Mouse (Mus musculus): ENCODE data around the gene Rptor. TPM values are rescaled to one million over a fixed set of nuclear protein-coding genes. Genes with fewer than 3 reads are reported as not detected.

Gene Rptor
- polyA plus RNA-seq, 1 experiment from 2014 or later: 4.9 TPM

GRCm38 (mm10) chr11:119934773-119935172 lies 332.1 kb downstream of the Rptor start:
- WGBS (ENCODE audit: insufficient replicate concordance): 43% methylated on average over 8 of the region's 8 CpGs
- no peaks in the 10 kb centered on the region for H3K9me3 ChIP-seq (replicated peaks)
- H3K4me3 ChIP-seq (replicated peaks): no peak overlapping the region
- no peaks in the 10 kb centered on the region for H3K36me3 ChIP-seq (replicated peaks)
- peaks cover 38% of the 10 kb centered on the region for H3K4me1 ChIP-seq (replicated peaks)
- no peak overlapping the region for H3K4me2 ChIP-seq
- no peak for ATAC-seq (ENCODE audit: insufficient read depth)
- H3K27ac ChIP-seq (replicated peaks): no peak overlapping the region
- no peak overlapping the region for H3K9ac ChIP-seq
- peaks cover 34% of the 10 kb centered on the region for H3K27me3 ChIP-seq

- no peaks in the 10 kb centered on the region for H3K9me3 ChIP-seq (replicated peaks)
- ATAC-seq (ENCODE audit: insufficient read depth): no peak
- no peak overlapping the region for H3K4me3 ChIP-seq (replicated peaks)
- 31% methylated on average over 6 of the region's 6 CpGs for WGBS (ENCODE audit: insufficient replicate concordance)
- no peak overlapping the region for H3K4me2 ChIP-seq
- no peak overlapping the region for H3K9ac ChIP-seq
- peaks cover 41% of the 10 kb centered on the region for H3K27me3 ChIP-seq
- no peaks in the 10 kb centered on the region for H3K36me3 ChIP-seq (replicated peaks)
- peaks cover 44% of the 10 kb centered on the region for H3K4me1 ChIP-seq (replicated peaks)
- no peak overlapping the region for H3K27ac ChIP-seq (replicated peaks)
Measured at GRCm38 (mm10) chr11:119935457-119935856, 332.8 kb downstream of the Rptor start.

- Histone ChIP-seq H3K4me1 (replicated peaks) (peaks cover 52% of the 10 kb centered on the region), H3K9me3 (replicated peaks) (no peaks in the 10 kb centered on the region), H3K4me3 (replicated peaks) (no peak overlapping the region), H3K4me2 (no peak overlapping the region), H3K9ac (no peak overlapping the region), H3K27ac (replicated peaks) (peak overlapping the region; percentile 48; the same call in 1 of the 2 replicates), H3K36me3 (replicated peaks) (no peaks in the 10 kb centered on the region), H3K27me3 (peaks cover 51% of the 10 kb centered on the region)
- peak; percentile 19; the same call in 1 of the 2 replicates for ATAC-seq (ENCODE audit: insufficient read depth)
- WGBS (ENCODE audit: insufficient replicate concordance): 75% methylated on average over 2 of the region's 2 CpGs
Measured at GRCm38 (mm10) chr11:119936456-119936855, 333.8 kb downstream of the Rptor start.

- Histone ChIP-seq H3K9me3 (replicated peaks) (no peaks in the 10 kb centered on the region), H3K27ac (replicated peaks) (no peak overlapping the region), H3K36me3 (replicated peaks) (no peaks in the 10 kb centered on the region), H3K4me2 (no peak overlapping the region), H3K9ac (no peak overlapping the region), H3K4me1 (replicated peaks) (peaks cover 60% of the 10 kb centered on the region), H3K27me3 (peaks cover 55% of the 10 kb centered on the region), H3K4me3 (replicated peaks) (no peak overlapping the region)
- 49% methylated on average over 12 of the region's 12 CpGs for WGBS (ENCODE audit: insufficient replicate concordance)
- ATAC-seq (ENCODE audit: insufficient read depth): no peak
Measured at GRCm38 (mm10) chr11:119937216-119937615, 334.5 kb downstream of the Rptor start.

GRCm38 (mm10) chr11:119937772-119938502 lies 335.2 kb downstream of the Rptor start:
- ATAC-seq (ENCODE audit: insufficient read depth): no peak
- Histone ChIP-seq H3K4me2 (peak overlapping the region; percentile 39), H3K9me3 (replicated peaks) (no peaks in the 10 kb centered on the region), H3K27me3 (peaks cover 57% of the 10 kb centered on the region), H3K4me3 (replicated peaks) (no peak overlapping the region; the same call in 1 of the 2 replicates), H3K27ac (replicated peaks) (peak overlapping the region; percentile 69), H3K36me3 (replicated peaks) (no peaks in the 10 kb centered on the region), H3K9ac (no peak overlapping the region), H3K4me1 (replicated peaks) (peaks cover 67% of the 10 kb centered on the region)
- WGBS (ENCODE audit: insufficient replicate concordance): 43% methylated on average over 19 of the region's 19 CpGs

GRCm38 (mm10) chr11:119939073-119939710 lies 336.5 kb downstream of the Rptor start:
- Histone ChIP-seq H3K4me3 (replicated peaks) (no peak overlapping the region; the same call in 1 of the 2 replicates), H3K9ac (no peak overlapping the region), H3K27me3 (peaks cover 66% of the 10 kb centered on the region), H3K4me1 (replicated peaks) (peaks cover 77% of the 10 kb centered on the region), H3K4me2 (peak overlapping the region; percentile 39), H3K36me3 (replicated peaks) (no peaks in the 10 kb centered on the region), H3K27ac (replicated peaks) (peak overlapping the region; percentile 69), H3K9me3 (replicated peaks) (no peaks in the 10 kb centered on the region)
- WGBS (ENCODE audit: insufficient replicate concordance): 50% methylated on average over 8 of the region's 8 CpGs
- no peak for ATAC-seq (ENCODE audit: insufficient read depth)

- Histone ChIP-seq H3K4me3 (replicated peaks) (no peak overlapping the region), H3K9me3 (replicated peaks) (no peaks in the 10 kb centered on the region), H3K27me3 (peaks cover 72% of the 10 kb centered on the region), H3K36me3 (replicated peaks) (no peaks in the 10 kb centered on the region), H3K4me1 (replicated peaks) (peaks cover 77% of the 10 kb centered on the region), H3K27ac (replicated peaks) (peak overlapping the region; percentile 69), H3K9ac (no peak overlapping the region), H3K4me2 (peak overlapping the region; percentile 39)
- 43% methylated on average over 4 of the region's 4 CpGs for WGBS (ENCODE audit: insufficient replicate concordance)
- no peak for ATAC-seq (ENCODE audit: insufficient read depth)
Measured at GRCm38 (mm10) chr11:119939711-119940106, 337.0 kb downstream of the Rptor start.

- H3K4me3 ChIP-seq (replicated peaks): no peak overlapping the region
- no peaks in the 10 kb centered on the region for H3K9me3 ChIP-seq (replicated peaks)
- peaks cover 78% of the 10 kb centered on the region for H3K4me1 ChIP-seq (replicated peaks)
- WGBS (ENCODE audit: insufficient replicate concordance): 56% methylated on average over 11 of the region's 11 CpGs
- peak overlapping the region; percentile 69; the same call in 1 of the 2 replicates for H3K27ac ChIP-seq (replicated peaks)
- no peak for ATAC-seq (ENCODE audit: insufficient read depth)
- H3K9ac ChIP-seq: no peak overlapping the region
- no peaks in the 10 kb centered on the region for H3K36me3 ChIP-seq (replicated peaks)
- H3K4me2 ChIP-seq: no peak overlapping the region
- peaks cover 76% of the 10 kb centered on the region for H3K27me3 ChIP-seq
Measured at GRCm38 (mm10) chr11:119940142-119940541, 337.4 kb downstream of the Rptor start.

GRCm38 (mm10) chr11:119941794-119942193 lies 339.1 kb downstream of the Rptor start:
- H3K9ac ChIP-seq: no peak overlapping the region
- no peaks in the 10 kb centered on the region for H3K36me3 ChIP-seq (replicated peaks)
- H3K4me3 ChIP-seq (replicated peaks): peak overlapping the region; percentile 67
- H3K27ac ChIP-seq (replicated peaks): no peak overlapping the region
- ATAC-seq (ENCODE audit: insufficient read depth): no peak
- H3K9me3 ChIP-seq (replicated peaks): no peaks in the 10 kb centered on the region
- H3K27me3 ChIP-seq: peaks cover 83% of the 10 kb centered on the region
- WGBS (ENCODE audit: insufficient replicate concordance): 15% methylated on average over 8 of the region's 8 CpGs
- peaks cover 83% of the 10 kb centered on the region for H3K4me1 ChIP-seq (replicated peaks)
- H3K4me2 ChIP-seq: peak overlapping the region; percentile 97

GRCm38 (mm10) chr11:119942201-119942726 lies 339.6 kb downstream of the Rptor start:
- peak overlapping the region; percentile 97 for H3K4me2 ChIP-seq
- H3K4me1 ChIP-seq (replicated peaks): peaks cover 81% of the 10 kb centered on the region
- H3K36me3 ChIP-seq (replicated peaks): no peaks in the 10 kb centered on the region
- H3K9me3 ChIP-seq (replicated peaks): no peaks in the 10 kb centered on the region
- H3K9ac ChIP-seq: peak overlapping the region; percentile 49
- peak overlapping the region; percentile 68 for H3K27ac ChIP-seq (replicated peaks)
- under 1% methylated on average over 43 of the region's 43 CpGs for WGBS (ENCODE audit: insufficient replicate concordance)
- ATAC-seq (ENCODE audit: insufficient read depth): peak; percentile 42
- peak overlapping the region; percentile 67 for H3K4me3 ChIP-seq (replicated peaks)
- peaks cover 83% of the 10 kb centered on the region for H3K27me3 ChIP-seq

- ATAC-seq (ENCODE audit: insufficient read depth): peak; percentile 84
- H3K27ac ChIP-seq (replicated peaks): peak within 1 kb of the TSS; percentile 68
- H3K4me1 ChIP-seq (replicated peaks): peaks cover 76% of the 10 kb centered on the region
- peak within 1 kb of the TSS; percentile 97 for H3K4me2 ChIP-seq
- peaks cover 80% of the 10 kb centered on the region for H3K27me3 ChIP-seq
- peak within 1 kb of the TSS; percentile 64 for H3K9ac ChIP-seq
- under 1% methylated on average over 73 of the region's 79 CpGs for WGBS (ENCODE audit: insufficient replicate concordance)
- H3K4me3 ChIP-seq (replicated peaks): peak within 1 kb of the TSS; percentile 67
- no peaks in the 10 kb centered on the region for H3K9me3 ChIP-seq (replicated peaks)
- no peaks in the 10 kb centered on the region for H3K36me3 ChIP-seq (replicated peaks)
Measured at GRCm38 (mm10) chr11:119942727-119943427, 340.2 kb downstream of the Rptor start, which contains the start of gene Baiap2. Baiap2 (plus strand) TSS chr11:119942763.
